ENCODE assay signal across 8 mouse cellular contexts in genomic region chr15:100870775-100871106, GRCm38 (mm10). TPM values are rescaled to one million over a fixed set of nuclear protein-coding genes. Genes with fewer than 3 reads are reported as not detected.
DNase-seq lines count a peak whose midpoint lies in the region; ATAC-seq and TF ChIP-seq lines count a peak whose summit lies in the region.

No protein-coding gene starts in this region.

- H3K4me2 ChIP-seq in limb, embryonic 12.5 days = peak overlapping the region; percentile 89

- peaks cover 7% of the 10 kb centered on the region for H3K27me3 ChIP-seq in thymus, adult 2 months (ENCODE audit: control insufficient read depth, insufficient read depth, low read length)
- peaks cover 48% of the 10 kb centered on the region for H3K27me3 ChIP-seq in limb, embryonic 12.5 days

- H3K27ac ChIP-seq in thymus, adult 2 months (ENCODE audit: control insufficient read depth, insufficient read depth, low read length) = no peak overlapping the region
- H3K27ac ChIP-seq in limb, embryonic 12.5 days = no peak overlapping the region

- peaks cover 9% of the 10 kb centered on the region; the same call in 1 of the 2 replicates for H3K4me1 ChIP-seq in thymus, adult 2 months (replicated peaks; ENCODE audit: control insufficient read depth, insufficient read depth, low read length)
- H3K4me1 ChIP-seq in limb, embryonic 12.5 days (replicated peaks) = peaks cover 11% of the 10 kb centered on the region

- 0 out of 2 replicates have a peak overlapping the region, but pooled peaks have one; percentile 3 for H3K4me3 ChIP-seq in thymus, adult 2 months (ENCODE audit: control insufficient read depth, insufficient read depth, low read length)
- peak overlapping the region; percentile 82 for H3K4me3 ChIP-seq in limb, embryonic 12.5 days (replicated peaks)

- no peak for TF ChIP-seq CTCF in thymus, adult 2 months (IDR thresholded peaks at IDR 0.05; ENCODE audit: borderline replicate concordance, control insufficient read depth, extremely low read depth, insufficient read depth, low read length, poor library complexity)

- H3K36me3 ChIP-seq in thymus, adult 2 months (ENCODE audit: control insufficient read depth, insufficient read depth, low read length) = no peaks in the 10 kb centered on the region
- no peaks in the 10 kb centered on the region for H3K36me3 ChIP-seq in limb, embryonic 12.5 days

- peak; percentile 52; the same call in 1 of the 2 replicates for ATAC-seq in limb, embryonic 12.5 days (ENCODE audit: insufficient number of reproducible peaks, insufficient read depth, low FRiP score, low TSS enrichment, low read depth)

- peaks cover 9% of the 10 kb centered on the region; the same call in 1 of the 2 replicates for H3K9me3 ChIP-seq in limb, embryonic 12.5 days

- TF ChIP-seq POLR2A in thymus, adult 2 months (IDR thresholded peaks at IDR 0.05; ENCODE audit: control insufficient read depth, extremely low read depth, insufficient read depth, low read length, poor library complexity) = no peak

- H3K9ac ChIP-seq in limb, embryonic 12.5 days (replicated peaks) = peak overlapping the region; percentile 81

- intact Hi-C loops in heart, postnatal 14 days (cut with DNase I) = no loop called here

- 15% methylated on average over 39 of the region's 69 CpGs for WGBS in thymus, adult 2 months
- WGBS in limb, embryonic 12.5 days = 4% methylated on average over 19 of the region's 69 CpGs

- peak; percentile 31 to 71 for DNase-seq in adrenal gland, adult (ENCODE audit: inconsistent age in 2 of 2, low spot score in 1 of 2)
- no peak for DNase-seq in adrenal gland, postnatal 4 days (ENCODE audit: low spot score in 2 of 2)
- DNase-seq in thymus, adult 2 months = no peak
- no peak for DNase-seq in thymus, adult 18-20 months
- DNase-seq in heart, postnatal 14 days = peak; percentile 24 to 29
- peak; percentile 53 for DNase-seq in retina, adult 2 months (ENCODE audit: low read depth, low spot score)
- DNase-seq in urinary bladder, postnatal 14 days (ENCODE audit: low spot score) = no peak

RNA-seq across cellular contexts. Expression of gene Scn8a, which starts 1.1 kb away (rescaled TPM):
- 10 to 100 TPM; 10.9 to 13.6 TPM for total RNA-seq in adrenal gland, postnatal 4 days (2021)
- 0.20 and 0.60 TPM in 2 replicates for polyA plus RNA-seq in thymus, adult 2 months (2012; rRNA removed)
- under 1 TPM; 0.48 to 0.76 TPM for total RNA-seq in heart, postnatal 14 days (2021)
- 7.7 and 9.1 TPM in 2 replicates for polyA plus RNA-seq in limb, embryonic 12.5 days (2016; fragmentation: Nextera tagmentation; extraction: Ambion mirVana)

Comparison
In these comparisons a context has a peak if more than half of its experiments do, and no peak if none do; other contexts are left out.
1. DNase-seq: peak in adrenal gland, adult (2 of 2), heart, postnatal 14 days (2 of 2) and retina, adult 2 months (single experiment); none in adrenal gland, postnatal 4 days (0 of 2), thymus, adult 2 months (single experiment), thymus, adult 18-20 months (0 of 2) and urinary bladder, postnatal 14 days (single experiment).
2. RNA of gene Scn8a, which starts 1.1 kb away (total RNA-seq): 10.9 to 13.6 TPM in adrenal gland, postnatal 4 days; 0.48 to 0.76 TPM in heart, postnatal 14 days; every median in the first group is over 4 times any median in the second.